Mouse (Mus musculus): ENCODE measurements at regions not wholly inside any gene's neighbourhood (a gene's known extent, or its start where the extent isn't known, plus 50 kb on each side); places are given as distances from the start of the nearest gene placed in this dataset.

DNA sequence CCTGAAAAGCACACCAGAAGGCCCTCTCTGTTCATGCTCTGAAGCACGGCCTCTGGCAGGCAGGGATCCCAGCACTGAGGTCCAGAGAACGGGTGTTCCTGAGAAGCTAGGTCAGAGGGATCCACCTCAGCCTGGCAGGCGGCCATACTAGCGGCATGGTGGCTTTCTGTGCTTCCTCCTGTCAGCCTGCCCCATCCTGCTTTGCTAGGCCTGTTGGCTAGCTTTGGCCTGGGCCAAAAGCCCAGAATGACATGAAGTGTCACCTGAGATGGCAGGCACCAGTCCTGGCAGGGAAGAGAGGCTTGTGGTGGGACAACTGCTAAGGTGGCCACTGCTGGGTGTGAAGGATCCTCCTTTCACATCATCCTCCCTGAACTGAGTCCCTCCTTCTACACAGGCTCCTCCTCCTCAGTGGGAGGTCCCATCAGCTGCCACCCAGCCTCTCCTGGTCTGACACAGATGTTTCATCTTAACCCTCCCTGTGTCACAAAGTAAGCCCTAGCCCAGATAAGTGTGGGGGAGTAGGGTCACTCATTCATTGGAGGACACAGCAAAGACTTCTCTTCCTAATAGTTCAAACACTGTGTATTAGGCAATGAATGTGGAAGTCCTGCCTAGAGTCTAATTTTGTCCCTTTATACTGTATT is 154.5 kb downstream of the Pja1 start:
- no peak for ATAC-seq (replicated peaks; ENCODE audit: insufficient number of reproducible peaks, low FRiP score, low TSS enrichment, poor library complexity, severe bottlenecking)

DNA sequence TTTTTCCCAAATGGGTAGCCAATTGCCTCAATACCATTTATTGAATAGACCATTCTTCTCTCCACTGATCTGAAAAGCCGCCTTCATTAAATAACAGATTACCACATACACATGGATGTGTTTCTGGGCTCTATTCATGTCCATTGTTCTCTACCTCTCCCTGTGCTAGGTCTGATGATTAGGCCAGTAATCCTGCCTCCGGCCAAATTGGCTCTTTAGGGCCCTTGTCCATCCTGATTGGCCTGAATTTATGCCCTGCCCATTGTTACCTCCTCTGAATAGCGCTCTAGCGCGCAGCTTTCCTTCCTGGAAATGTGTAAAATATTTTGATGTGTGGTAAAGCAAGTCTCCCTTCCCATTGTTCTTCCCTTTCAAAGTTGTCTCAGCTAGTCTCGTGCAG is 163.2 kb downstream of the Efnb1 start:
- ATAC-seq (replicated peaks; ENCODE audit: insufficient number of reproducible peaks, low FRiP score, low TSS enrichment, poor library complexity, severe bottlenecking) = no peak

DNA sequence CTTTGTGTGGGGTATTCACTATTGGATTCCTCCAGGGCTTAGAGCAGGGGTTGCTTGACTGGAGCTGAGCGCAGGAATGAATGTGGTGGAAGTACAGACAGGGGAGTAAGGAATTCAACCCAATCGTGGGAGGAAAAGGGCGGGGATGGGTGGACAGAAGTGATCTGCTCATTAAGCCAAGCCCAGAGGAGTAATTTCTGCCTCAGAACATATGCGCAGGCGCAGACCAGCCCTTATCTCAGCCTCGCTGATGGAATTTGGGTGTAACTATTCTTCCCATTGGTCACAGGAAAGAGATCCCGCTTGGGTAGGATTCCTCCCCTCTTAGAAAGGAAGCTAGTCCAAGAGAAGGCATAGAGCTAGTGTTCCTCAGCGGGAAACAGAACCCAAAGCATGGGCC is 158.8 kb downstream of the Efnb1 start:
- ATAC-seq (replicated peaks; ENCODE audit: insufficient number of reproducible peaks, low FRiP score, low TSS enrichment, poor library complexity, severe bottlenecking) = no peak

DNA sequence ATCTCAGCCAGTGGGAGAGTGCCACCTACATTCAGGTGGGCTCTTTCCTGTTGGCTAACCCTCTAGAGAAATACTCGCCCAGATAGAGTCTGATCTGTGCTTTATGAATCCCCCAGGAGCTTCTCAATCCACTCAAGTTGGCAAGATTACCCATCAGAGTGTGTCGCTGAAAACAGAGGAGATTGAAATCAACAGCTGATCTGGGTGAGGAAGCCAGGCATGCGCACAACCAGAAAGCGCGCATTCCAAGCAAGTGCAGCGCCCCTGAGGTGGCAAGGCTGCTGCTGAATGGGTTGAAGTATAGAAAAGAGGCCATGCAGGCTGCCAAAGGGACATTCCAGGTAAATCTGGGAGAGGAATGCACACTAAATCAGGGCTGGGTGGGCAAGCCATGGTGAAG is 158.0 kb downstream of the Efnb1 start:
- no peak for ATAC-seq (replicated peaks; ENCODE audit: insufficient number of reproducible peaks, low FRiP score, low TSS enrichment, poor library complexity, severe bottlenecking)

DNA sequence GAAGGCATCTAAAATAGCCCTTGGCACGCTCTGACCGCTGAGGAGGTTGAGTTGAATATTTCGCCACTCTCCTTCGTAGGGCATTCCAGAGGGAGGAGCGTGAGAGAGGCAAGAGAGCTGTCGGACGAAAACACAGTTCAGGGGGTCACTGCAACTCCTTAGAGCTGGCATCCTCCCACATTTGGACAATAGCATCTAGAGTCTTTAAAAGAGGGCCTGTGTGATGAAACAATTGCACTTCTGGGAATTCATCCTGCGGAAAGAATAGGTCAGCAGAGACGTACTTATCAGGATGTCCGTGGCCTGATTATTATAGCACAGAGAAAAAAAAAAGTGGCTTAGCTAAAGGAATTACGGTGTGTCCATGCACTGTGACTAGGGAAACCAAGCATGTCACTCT is 156.8 kb downstream of the Efnb1 start:
- ATAC-seq (replicated peaks; ENCODE audit: insufficient number of reproducible peaks, low FRiP score, low TSS enrichment, poor library complexity, severe bottlenecking) = no peak

DNA sequence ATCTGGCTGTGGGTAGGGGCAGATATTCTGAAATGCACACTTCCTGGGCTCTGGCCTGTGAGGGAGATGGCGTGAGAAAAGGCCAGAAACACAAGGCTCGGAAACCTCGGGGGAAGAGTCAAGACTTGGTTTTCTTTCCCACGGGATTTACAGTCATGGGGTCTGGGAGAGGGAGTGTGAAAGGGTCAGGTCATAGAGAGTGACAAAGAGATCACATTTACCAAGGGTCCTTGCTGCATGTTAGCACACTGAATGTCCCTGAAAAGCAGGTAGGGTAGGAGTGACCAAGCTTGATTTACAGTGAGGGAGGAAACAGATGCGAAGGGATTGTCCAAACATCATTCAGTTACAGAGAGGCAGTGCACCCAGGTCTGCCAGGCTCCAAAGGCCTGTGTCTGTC is 156.0 kb downstream of the Efnb1 start:
- ATAC-seq (replicated peaks; ENCODE audit: insufficient number of reproducible peaks, low FRiP score, low TSS enrichment, poor library complexity, severe bottlenecking) = no peak

DNA sequence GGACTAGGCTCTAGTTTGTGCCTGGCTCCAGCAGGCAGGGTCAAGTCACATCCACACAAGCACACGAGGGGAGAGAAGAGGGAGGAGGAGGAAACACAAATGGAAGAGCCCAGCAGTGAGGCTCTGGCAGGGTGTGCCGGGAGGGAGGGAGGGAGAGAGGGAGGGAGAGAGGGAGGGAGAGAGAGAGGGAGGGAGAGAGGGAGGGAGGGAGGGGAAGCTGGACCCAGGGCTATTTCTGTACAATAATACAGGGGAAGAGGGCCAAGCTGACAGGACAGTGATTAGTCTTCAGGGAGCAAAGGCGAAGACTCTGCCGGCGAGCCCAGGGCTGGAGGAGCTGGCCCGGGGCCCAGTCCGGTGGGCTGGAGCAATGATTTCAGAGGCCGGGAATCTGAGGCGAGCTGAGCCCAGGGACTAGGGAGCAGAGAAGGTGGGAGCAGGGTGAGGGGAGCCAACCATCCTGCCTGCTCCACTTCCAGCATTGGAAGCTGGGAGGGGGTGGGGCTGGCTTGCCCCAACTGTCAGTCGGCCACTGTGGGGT is 155.6 kb downstream of the Efnb1 start:
- no peak for ATAC-seq (replicated peaks; ENCODE audit: insufficient number of reproducible peaks, low FRiP score, low TSS enrichment, poor library complexity, severe bottlenecking)

DNA sequence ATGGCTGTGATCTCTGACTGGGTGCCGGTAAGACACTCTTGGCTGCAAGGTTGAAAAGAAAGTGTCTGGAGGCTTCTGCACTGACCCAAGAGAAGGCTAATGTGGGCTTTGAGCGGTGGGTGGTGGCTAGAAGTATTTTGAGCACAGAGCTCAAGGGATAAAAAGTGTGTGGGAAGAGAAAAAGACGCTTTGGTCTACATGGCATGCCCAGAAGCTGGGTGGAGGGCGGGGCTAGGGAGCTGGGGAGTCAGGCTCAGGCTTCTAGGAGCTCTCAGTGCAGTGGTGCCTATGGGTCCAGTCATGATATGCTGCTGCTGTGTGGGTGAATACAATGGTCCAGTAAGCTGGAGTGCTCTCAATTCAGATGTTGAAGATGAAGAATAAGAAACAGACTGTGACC is 152.1 kb downstream of the Efnb1 start:
- no peak for ATAC-seq (replicated peaks; ENCODE audit: insufficient number of reproducible peaks, low FRiP score, low TSS enrichment, poor library complexity, severe bottlenecking)

DNA sequence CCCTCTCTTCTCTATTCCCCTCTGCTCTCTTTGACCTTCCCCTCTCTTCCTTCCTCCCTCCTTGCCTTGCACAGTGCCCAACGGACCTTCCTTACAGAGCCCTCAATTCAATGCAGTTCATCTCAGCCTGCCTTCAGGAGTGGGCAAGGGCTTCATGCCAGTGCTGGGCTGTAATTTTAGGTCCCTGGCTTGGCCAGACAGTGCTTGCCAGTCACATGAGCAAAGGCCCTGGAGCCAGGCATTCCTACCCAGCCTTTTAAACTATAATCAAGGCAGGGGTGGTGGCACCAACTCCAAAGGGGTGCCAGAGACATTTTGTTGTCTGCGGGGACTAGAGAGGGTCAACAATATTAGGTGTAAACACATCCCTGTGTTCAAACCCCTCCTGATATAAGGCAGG is 150.9 kb downstream of the Efnb1 start:
- no peak for ATAC-seq (replicated peaks; ENCODE audit: insufficient number of reproducible peaks, low FRiP score, low TSS enrichment, poor library complexity, severe bottlenecking)

DNA sequence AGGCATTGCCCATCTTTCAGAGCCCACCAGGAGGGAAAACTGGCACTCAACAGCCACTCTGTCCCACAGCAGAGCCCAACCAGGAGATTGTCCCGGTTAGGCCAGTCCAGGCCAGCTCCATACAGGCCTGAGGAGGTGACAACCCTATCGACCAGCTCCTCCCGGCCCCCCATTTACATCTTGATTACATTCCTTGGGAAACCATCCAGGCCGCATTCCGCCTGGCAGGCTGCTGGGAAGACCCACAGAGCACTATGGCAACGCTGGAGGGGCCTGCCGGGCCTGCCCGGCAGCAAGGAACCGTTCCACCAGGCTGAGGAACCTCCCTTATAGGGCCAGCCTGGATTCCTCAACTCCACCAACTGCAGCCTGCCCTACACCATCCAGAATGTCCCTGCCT is 149.7 kb downstream of the Efnb1 start:
- no peak for ATAC-seq (replicated peaks; ENCODE audit: insufficient number of reproducible peaks, low FRiP score, low TSS enrichment, poor library complexity, severe bottlenecking)

DNA sequence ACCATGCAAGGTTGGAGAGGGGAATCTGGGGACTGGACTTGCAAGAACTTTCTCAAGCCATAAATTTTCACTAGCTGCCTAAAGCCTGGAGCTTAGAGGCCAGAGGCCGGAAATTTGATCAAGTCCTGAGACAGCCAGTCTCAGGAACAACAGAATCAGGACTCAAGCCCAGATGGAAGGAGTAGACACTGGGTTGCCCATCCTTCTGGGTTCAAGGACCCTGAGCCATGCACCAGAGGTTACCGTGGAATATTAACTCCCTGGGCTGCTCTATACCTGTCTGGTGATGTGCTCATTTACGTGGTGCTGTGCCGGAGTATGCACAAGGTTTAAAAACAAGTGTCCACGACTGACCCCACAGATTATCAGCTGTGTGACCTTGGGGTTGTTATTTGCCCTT is 145.1 kb downstream of the Efnb1 start:
- no peak for ATAC-seq (replicated peaks; ENCODE audit: insufficient number of reproducible peaks, low FRiP score, low TSS enrichment, poor library complexity, severe bottlenecking)

DNA sequence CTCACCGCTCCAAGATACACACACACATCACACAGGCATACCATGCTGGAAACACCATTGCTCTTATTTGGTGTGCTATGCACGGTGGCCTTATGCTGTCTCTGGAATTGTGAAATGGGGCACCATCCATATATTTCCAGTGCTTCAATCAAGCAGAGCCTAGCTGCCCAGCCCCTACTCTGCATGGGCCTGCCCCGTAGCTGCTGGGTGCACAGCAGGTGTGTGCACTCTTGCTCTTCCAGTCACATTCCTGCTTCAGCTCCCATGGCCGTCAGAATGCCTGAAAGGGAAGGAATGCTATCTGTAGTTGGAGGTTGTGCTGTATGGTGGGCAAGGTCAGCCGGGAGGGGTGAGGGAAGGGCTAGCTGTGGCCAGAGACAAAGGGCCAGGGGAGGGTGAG is 144.6 kb downstream of the Efnb1 start:
- no peak for ATAC-seq (replicated peaks; ENCODE audit: insufficient number of reproducible peaks, low FRiP score, low TSS enrichment, poor library complexity, severe bottlenecking)

DNA sequence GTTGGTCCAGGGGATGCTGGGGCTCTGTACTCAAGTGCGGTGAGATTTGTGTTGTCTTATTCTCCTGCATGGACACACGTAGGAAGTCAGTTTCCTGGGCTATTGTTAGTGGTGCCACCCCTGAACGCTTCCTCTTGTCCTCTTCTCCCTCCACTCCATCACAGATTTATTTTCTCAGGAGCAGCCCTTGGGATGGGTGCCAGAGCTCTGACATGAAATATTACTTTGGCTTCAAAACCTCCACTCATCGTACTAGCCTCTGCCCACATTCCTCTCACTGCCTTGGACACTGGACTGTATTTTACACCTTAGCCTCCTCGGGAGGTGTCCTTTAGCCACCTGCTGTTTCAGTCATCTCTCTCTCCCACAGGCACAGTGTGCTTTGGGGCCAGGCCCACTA is 139.6 kb downstream of the Efnb1 start:
- ATAC-seq (replicated peaks; ENCODE audit: insufficient number of reproducible peaks, low FRiP score, low TSS enrichment, poor library complexity, severe bottlenecking) = no peak

DNA sequence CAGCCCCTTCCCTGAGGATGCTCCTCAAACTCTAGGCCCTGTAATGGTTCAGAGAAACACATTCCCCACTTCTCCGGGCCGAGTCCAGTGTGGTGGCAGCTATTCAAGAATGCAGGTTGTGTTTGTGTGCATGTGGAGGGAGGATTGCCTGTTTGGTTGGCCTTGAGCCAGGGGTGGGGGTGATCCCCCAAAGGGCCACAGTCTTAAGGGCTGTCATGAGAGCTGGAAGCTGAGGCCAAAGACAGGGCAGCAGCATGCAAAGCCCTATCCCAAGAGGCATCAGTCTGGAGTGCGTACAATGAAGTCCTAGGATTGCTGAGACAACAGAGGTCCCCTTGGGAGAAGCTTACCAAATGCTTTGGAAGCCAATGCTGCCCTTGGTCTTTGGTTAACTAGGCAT is 136.0 kb downstream of the Efnb1 start:
- no peak for ATAC-seq (replicated peaks; ENCODE audit: insufficient number of reproducible peaks, low FRiP score, low TSS enrichment, poor library complexity, severe bottlenecking)

DNA sequence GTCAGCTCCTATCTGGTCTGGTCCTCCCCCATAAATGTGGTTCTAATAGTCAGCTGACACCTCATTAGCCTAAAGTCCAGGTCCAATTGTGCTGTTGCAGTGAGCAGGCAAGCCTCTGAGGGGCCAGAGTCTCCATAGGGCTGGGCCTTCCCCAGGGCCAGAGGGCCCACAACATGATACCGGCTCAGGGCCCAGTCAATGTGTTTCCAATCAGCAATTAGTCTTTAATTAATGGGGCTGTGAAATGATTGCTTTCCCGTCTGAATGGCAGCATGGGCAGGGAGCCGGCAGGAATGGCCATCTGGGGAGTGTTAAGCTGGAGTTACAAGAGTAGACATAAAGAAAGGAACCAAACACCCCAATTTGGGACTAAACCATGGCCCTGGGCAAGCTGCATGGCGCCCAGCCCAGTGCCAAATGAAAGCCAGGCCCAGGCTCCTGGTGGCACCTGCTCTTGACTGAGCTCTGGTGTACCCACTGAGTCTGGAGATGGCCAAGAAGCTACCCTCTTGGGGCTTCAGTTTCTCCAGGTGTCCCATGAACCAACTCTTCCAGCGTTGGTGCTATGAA is 113.2 kb downstream of the Efnb1 start:
- no peak for ATAC-seq (replicated peaks; ENCODE audit: insufficient number of reproducible peaks, low FRiP score, low TSS enrichment, poor library complexity, severe bottlenecking)

DNA sequence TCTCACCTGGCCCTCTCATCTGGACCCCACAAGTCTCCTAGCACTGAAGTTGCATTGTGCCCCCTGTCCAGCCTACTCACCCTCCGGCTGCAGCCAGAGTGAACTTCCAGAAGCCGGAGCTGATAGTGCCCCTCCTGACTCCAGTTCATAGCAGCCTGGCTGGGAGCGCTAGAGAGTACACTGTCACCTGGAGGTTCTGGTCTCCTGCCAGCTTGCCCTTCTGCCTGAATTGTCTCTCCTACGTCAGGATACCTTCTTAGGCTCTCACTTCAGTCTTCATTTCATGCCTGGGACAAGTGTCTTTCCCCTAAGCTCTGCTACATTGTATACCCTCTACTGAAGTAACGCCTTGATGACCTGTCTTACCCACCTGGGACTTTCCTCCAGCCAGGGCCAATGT is 112.3 kb downstream of the Efnb1 start:
- ATAC-seq (replicated peaks; ENCODE audit: insufficient number of reproducible peaks, low FRiP score, low TSS enrichment, poor library complexity, severe bottlenecking) = no peak

DNA sequence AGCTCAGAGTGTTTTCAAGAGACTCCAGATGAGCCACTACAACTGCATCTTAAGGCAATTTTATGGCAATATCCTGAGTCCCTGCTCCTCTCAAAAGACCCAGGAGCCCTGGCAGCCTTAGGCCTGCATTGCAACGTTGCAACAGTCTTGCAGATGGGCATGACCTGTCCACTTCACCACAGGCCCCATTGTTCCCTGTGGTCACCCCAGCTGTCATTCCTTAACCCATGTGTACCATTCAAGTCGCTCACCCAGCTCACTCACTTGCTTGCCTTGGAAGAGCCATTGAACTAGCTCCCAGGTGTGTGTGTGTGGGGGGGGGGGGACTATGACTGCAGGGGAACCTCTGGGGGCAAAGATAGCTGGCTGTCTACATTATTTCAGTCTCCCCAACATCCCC is 110.8 kb downstream of the Efnb1 start:
- ATAC-seq (replicated peaks; ENCODE audit: insufficient number of reproducible peaks, low FRiP score, low TSS enrichment, poor library complexity, severe bottlenecking) = no peak

DNA sequence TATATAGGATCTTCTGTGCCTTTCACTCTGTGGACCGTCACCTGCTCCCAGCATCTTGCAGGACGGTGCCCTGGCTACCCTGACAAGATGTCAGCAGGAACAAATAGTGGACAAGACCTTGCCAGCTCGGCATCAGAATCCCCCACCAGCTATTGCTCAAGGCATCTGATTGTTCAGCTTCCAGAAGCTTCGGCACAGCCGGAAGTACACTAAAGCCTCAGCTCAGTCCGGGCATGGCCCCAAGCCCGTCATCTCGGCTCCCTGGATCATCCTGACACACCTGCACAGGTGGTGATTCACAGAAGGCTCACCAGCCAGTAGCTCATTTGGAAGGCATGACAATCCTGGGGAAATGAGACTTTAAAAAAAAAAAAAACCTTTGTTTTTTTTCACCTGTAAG is 110.1 kb downstream of the Efnb1 start:
- ATAC-seq (replicated peaks; ENCODE audit: insufficient number of reproducible peaks, low FRiP score, low TSS enrichment, poor library complexity, severe bottlenecking) = no peak

DNA sequence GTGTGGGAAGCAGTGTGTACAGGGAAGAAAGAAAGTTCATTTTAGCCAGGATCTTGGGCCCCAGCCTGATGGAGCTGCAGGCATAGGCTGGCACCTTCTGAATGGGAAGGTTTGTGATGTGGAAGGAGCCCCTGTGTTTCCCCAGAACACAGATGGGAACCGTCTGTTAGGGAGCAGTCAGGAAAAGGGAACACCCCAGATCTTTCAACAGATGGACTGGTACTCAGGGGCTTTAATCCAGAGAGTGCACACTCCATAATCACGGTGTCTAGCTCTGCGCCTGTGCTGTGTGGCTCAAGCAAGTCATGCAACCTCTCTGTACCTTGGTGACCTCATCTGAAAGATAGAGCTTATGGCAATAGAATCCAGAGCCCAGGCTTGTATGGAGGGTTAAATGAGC is 109.6 kb downstream of the Efnb1 start:
- no peak for ATAC-seq (replicated peaks; ENCODE audit: insufficient number of reproducible peaks, low FRiP score, low TSS enrichment, poor library complexity, severe bottlenecking)

DNA sequence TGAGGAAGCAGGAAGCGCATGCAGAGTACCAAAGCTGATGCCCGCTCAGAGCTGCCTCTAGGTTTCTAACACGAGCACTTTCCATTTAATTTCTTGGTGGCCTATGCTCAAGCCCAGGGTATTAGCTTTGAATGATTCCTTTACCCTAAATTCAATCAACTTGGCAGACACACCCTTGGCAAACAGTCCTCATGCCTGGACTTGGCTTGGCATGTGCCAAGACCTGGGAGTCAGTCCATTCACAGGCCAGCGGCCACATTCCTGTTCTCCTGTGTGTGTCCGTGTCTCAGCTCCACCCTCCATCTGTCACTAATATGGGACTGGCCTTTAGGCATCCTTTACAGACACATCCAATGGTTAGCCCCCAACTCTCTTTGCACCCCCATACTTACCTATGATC is 107.3 kb downstream of the Efnb1 start:
- no peak for ATAC-seq (replicated peaks; ENCODE audit: insufficient number of reproducible peaks, low FRiP score, low TSS enrichment, poor library complexity, severe bottlenecking)

DNA sequence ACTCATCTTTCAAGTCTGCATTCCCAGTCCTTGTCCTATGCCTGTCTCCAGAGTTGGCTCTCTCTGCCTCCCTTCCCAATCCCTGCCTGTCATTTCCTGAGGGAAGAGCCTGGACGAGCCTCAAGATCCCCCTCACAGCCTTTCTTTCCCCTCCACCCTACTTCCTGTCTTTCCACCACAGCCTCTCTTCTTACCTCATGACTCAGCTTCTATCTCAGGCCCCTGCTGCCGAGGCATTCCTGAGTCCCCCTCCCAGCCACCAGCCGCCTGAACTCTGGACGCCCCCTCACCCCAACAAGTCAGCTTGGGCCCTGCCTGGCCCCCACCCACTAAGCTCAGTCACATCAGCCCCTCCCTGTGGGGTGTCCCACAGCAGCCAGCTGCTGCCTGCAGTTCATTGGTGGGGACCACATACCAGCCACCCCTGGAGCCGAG is 105.8 kb downstream of the Efnb1 start:
- no peak for ATAC-seq (replicated peaks; ENCODE audit: insufficient number of reproducible peaks, low FRiP score, low TSS enrichment, poor library complexity, severe bottlenecking)

All from monocyte, adult 5-6 weeks (primary cell).